Mouse (Mus musculus) kidney, adult 2 months (tissue): ENCODE measurements around the gene Cd300ld4. TPM values are rescaled to one million over a fixed set of nuclear protein-coding genes. Genes with fewer than 3 reads are reported as not detected.
"Not testable (repeated sequence)": the region's sequence is repeated elsewhere in the genome, so short reads cannot be mapped to it uniquely, and the experiment has no call there.

Source experiments
- DNase-seq: peaks from one replicate; pipeline ENCODE4 v3.0.0; 2021
- H3K27ac ChIP-seq: fragments of 200-500 bp; 2 replicates; pipeline ENCODE4 v1.5.1; 2012; ENCODE audit warnings: low read depth, low read length, control low read depth, inconsistent platforms; ENCODE audit not compliant: insufficient read depth
- H3K27me3 ChIP-seq: fragments of 200-500 bp; replicated peaks from 2 replicates; pipeline ENCODE4 v1.6.1; 2012; ENCODE audit warnings: mild to moderate bottlenecking, moderate library complexity, low read length, inconsistent platforms; ENCODE audit not compliant: control insufficient read depth, insufficient read depth
- H3K36me3 ChIP-seq: fragments of 200-500 bp; 2 replicates; pipeline ENCODE4 v1.6.1; 2012; ENCODE audit warnings: mild to moderate bottlenecking, moderate library complexity, low read length, inconsistent platforms; ENCODE audit not compliant: control insufficient read depth, insufficient read depth
- H3K4me1 ChIP-seq: fragments of 200-500 bp; 2 replicates; pipeline ENCODE4 v1.6.1; 2011; ENCODE audit warnings: low read length; ENCODE audit not compliant: control insufficient read depth, insufficient read depth
- H3K4me3 ChIP-seq: fragments of 200-500 bp; 2 replicates; pipeline ENCODE4 v1.5.1; 2011; ENCODE audit warnings: mild to moderate bottlenecking, low read depth, low read length, control low read depth; ENCODE audit not compliant: insufficient read depth
- CTCF ChIP-seq: fragments of 200-500 bp; conservative IDR thresholded peaks from 2 replicates; pipeline ENCODE4 v1.5.1; 2011; ENCODE audit warnings: low read depth, mild to moderate bottlenecking, control low read depth, low read length, moderate library complexity, mixed read lengths; ENCODE audit not compliant: insufficient read depth, insufficient read length
- POLR2A ChIP-seq: fragments of 200-500 bp; IDR thresholded peaks from one replicate; pipeline ENCODE4 v1.6.1; 2011; ENCODE audit warnings: low read depth, low read length, control low read depth
- WGBS: fragments of 180-500 bp; shearing (Covaris S2); methylation state at CpG from one replicate; pipeline ENCODE4 v1.1.7; 2018; 5-methylcytosine and 5-hydroxymethylcytosine counted together
- polyA plus RNA-seq: library from polyadenylated mRNA; depleted of rRNA; stranded (reverse); fragments of >200 nt; gene quantifications from 2 replicates; pipeline ENCODE4 v1.2.3, GENCODE M21; 2012

Gene Cd300ld4
- polyA plus RNA-seq, 1 experiment: 2.3 TPM

DNA sequence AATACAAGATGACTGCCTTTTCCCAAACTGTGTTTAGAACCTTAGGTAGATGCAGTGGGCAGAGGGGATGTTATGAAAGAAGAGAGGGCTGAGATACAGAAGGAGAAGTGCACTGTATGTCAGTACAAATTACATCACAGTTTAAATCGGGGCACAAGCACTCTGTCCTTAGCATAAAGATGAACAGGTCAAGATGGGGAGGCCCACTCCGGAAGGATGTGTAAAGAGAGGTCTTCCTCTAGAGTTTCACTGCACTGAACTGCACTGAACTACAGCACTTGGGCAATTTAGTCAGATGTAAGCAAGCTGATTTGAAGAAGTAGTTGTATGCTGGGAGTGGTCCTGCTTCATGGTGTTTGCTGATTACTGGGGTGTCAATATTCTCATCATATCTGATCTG lies 33.0 kb upstream of the Cd300ld4 start:
- no peak overlapping the region for H3K27ac ChIP-seq
- H3K4me1 ChIP-seq: no peaks in the 10 kb centered on the region
- DNase-seq: no peak
- H3K27me3 ChIP-seq: no peaks in the 10 kb centered on the region
- no peaks in the 10 kb centered on the region for H3K36me3 ChIP-seq
- TF ChIP-seq POLR2A (no peak), CTCF (no peak)
- no peak overlapping the region for H3K4me3 ChIP-seq
- 70% methylated on average over 2 of the region's 2 CpGs for WGBS

DNA sequence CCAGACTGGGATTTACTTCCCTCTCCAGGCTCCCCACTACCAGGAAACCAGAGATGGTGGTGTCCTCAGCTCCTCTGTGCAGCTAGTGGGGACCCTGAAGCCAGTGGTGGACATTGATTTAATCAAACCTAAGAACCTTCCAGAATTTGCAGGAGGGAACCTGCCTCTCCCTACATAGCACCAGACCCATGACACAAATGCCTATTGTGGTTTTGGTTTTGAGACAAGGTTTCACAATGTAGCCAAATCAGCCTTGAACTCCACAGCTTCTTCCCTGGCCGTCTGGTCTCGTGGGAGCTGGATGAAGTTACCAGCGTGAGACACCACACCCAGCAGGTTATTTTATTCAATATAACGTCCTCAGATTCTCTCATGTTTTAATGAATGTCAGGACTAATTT lies 31.9 kb upstream of the Cd300ld4 start:
- DNase-seq: no peak
- no peak for TF ChIP-seq POLR2A
- TF ChIP-seq CTCF: no peak
- WGBS: 52% methylated on average over 4 of the region's 4 CpGs
- H3K36me3 ChIP-seq: no peaks in the 10 kb centered on the region
- no peaks in the 10 kb centered on the region for H3K4me1 ChIP-seq
- H3K27ac ChIP-seq: no peak overlapping the region
- no peak overlapping the region for H3K4me3 ChIP-seq
- H3K27me3 ChIP-seq: no peaks in the 10 kb centered on the region

DNA sequence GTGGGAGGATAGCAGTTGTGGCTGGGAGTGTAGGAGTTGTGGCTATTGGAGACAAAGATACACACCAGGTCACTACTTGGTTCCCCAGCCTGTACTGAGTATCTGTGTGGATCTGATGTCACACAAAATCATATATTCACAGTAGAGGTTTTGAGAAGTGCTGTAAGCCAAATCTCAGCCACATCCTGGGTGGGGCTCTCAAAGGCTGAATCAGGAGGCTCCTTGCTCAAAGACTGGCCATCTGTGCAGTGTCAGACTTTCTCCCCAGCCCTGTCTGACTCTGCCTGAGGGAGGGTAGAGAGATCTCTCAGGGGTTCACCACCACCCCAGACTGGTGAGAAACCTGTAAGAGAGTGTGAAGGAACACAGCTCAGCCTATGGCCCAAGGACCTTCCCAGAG lies 27.7 kb upstream of the Cd300ld4 start:
- Histone ChIP-seq H3K36me3 (no peaks in the 10 kb centered on the region), H3K27ac (no peak overlapping the region), H3K4me1 (no peaks in the 10 kb centered on the region), H3K27me3 (no peaks in the 10 kb centered on the region), H3K4me3 (no peak overlapping the region)
- no peak for DNase-seq
- TF ChIP-seq CTCF (no peak), POLR2A (no peak)

DNA sequence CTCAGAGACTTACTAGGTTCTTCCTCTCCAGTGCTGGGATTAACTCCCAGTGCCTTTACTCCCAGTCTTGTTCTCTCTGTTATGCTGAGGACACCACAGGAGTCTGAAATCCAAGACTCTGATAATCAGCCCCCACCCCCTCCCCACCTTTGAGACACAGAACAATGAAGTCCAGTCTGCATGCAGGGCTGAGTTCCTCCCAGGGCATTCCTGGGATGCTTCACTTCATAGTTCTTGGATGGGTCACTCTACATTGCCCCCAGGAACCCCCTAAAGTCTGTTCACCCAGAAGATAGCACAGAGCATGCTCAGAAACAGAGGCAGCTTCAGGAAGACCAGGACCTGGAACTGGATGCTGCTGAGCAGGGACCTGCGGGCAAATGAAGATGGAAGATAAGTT lies 26.2 kb upstream of the Cd300ld4 start:
- TF ChIP-seq CTCF (no peak), POLR2A (no peak)
- DNase-seq: no peak
- WGBS: 86% methylated on average over 1 of the region's 1 CpGs
- no peaks in the 10 kb centered on the region for H3K36me3 ChIP-seq
- no peak overlapping the region for H3K4me3 ChIP-seq
- no peak overlapping the region for H3K27ac ChIP-seq
- H3K27me3 ChIP-seq: no peaks in the 10 kb centered on the region
- H3K4me1 ChIP-seq: no peaks in the 10 kb centered on the region

- TF ChIP-seq CTCF (no peak), POLR2A (no peak)
- Histone ChIP-seq H3K36me3 (no peaks in the 10 kb centered on the region), H3K27me3 (no peaks in the 10 kb centered on the region), H3K27ac (no peak overlapping the region), H3K4me1 (no peaks in the 10 kb centered on the region), H3K4me3 (no peak overlapping the region)
- WGBS: 2% methylated on average over 9 of the region's 9 CpGs
- peak; percentile 29 for DNase-seq
Measured at GRCm38 (mm10) chr11:115052206-115052605, 25.4 kb upstream of the Cd300ld4 start.

DNA sequence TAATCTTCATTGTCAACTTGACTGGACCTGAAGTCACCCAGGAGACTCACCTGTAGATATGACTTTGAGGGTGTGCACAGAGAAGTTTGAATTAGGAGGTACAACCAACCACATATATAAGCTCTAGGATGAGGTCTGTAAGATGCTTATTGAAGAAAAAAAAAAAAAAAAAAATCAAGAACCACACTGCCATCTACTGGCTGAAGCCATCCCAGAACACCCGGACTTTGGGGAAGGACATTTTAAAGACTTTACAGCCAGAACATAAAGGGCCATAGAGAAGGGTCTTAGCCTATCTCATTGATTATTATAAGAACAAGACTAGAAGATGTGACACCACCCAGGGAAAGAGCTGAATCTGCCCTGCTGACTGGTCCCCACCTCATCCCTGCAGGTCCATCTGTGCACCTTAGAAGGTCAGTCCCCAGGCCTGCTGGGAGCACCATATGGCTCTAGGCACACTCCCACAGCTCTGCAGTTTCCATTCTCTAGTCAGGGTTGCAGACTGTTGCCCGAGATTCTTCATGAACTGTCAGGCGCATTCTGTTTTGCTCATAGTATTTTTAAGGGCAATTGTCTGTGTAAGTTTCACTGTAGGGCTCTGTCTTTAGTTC lies 22.6 kb upstream of the Cd300ld4 start:
- 37% methylated on average over 3 of the region's 3 CpGs for WGBS
- Histone ChIP-seq H3K27ac (no peak overlapping the region), H3K27me3 (no peaks in the 10 kb centered on the region), H3K36me3 (no peaks in the 10 kb centered on the region), H3K4me3 (no peak overlapping the region), H3K4me1 (no peaks in the 10 kb centered on the region)
- TF ChIP-seq POLR2A (no peak), CTCF (no peak)
- no peak for DNase-seq

GRCm38 (mm10) chr11:115048259-115048658 lies 21.4 kb upstream of the Cd300ld4 start, which contains the start of gene Cd300ld3:
Cd300ld3 (minus strand) TSS chr11:115048409.
- Histone ChIP-seq H3K4me1 (no peaks in the 10 kb centered on the region), H3K27me3 (no peaks in the 10 kb centered on the region), H3K4me3 (no peak within 1 kb of the TSS), H3K27ac (no peak within 1 kb of the TSS), H3K36me3 (no peaks in the 10 kb centered on the region)
- TF ChIP-seq POLR2A: no peak
- no peak for TF ChIP-seq CTCF
- WGBS: 71% methylated on average over 2 of the region's 2 CpGs
- DNase-seq: no peak

- H3K36me3 ChIP-seq, DNase-seq, H3K27ac ChIP-seq, H3K4me3 ChIP-seq, H3K27me3 ChIP-seq, H3K4me1 ChIP-seq: not testable (repeated sequence)
- no CpG with 5 or more reads among the region's 6 CpGs for WGBS
Measured at GRCm38 (mm10) chr11:115037669-115038068, 10.9 kb upstream of the Cd300ld4 start, which contains the start of gene Cd300ld5. Cd300ld5 (minus strand) TSS chr11:115037769.

- not testable (repeated sequence) for H3K4me1 ChIP-seq, H3K4me3 ChIP-seq, H3K36me3 ChIP-seq, H3K27ac ChIP-seq, H3K27me3 ChIP-seq, DNase-seq
- WGBS: no CpG with 5 or more reads among the region's 7 CpGs
Measured at GRCm38 (mm10) chr11:115016093-115016492, 10.7 kb downstream of the Cd300ld4 start, which contains the start of gene Cd300ld2. Cd300ld2 (minus strand) TSS chr11:115016193.
